Mouse (Mus musculus) cerebellum, postnatal 4 days (tissue): ENCODE results near the gene Slamf9.

Experiments
- DNase-seq, 2 experiments: peaks; one replicate each; pipeline ENCODE4 v3.0.0; 2022; ENCODE audit warnings: low spot score in 2 of 2, mixed read lengths in 1 of 2

Gene Slamf9

GRCm38 (mm10) chr1:172462534-172462933 is 12.6 kb upstream of the Slamf9 start:
- no peak for DNase-seq

GRCm38 (mm10) chr1:172463387-172464333 is 11.5 kb upstream of the Slamf9 start:
- DNase-seq, result no peak

GRCm38 (mm10) chr1:172468301-172468877 is 6.8 kb upstream of the Slamf9 start:
- no peak for DNase-seq

- no peak for DNase-seq
Measured at GRCm38 (mm10) chr1:172469373-172469772, 5.8 kb upstream of the Slamf9 start.

- no peak for DNase-seq
Measured at GRCm38 (mm10) chr1:172469810-172470448, 5.2 kb upstream of the Slamf9 start.

- no peak for DNase-seq
Measured at GRCm38 (mm10) chr1:172472909-172473308, 2.2 kb upstream of the Slamf9 start.

GRCm38 (mm10) chr1:172474196-172474595 is 962 bp upstream of the Slamf9 start:
- no peak for DNase-seq

GRCm38 (mm10) chr1:172478020-172478419 is 2.9 kb downstream of the Slamf9 start:
- no peak for DNase-seq

GRCm38 (mm10) chr1:172480376-172480775 is 5.2 kb downstream of the Slamf9 start:
- no peak for DNase-seq

GRCm38 (mm10) chr1:172481111-172481510 is 6.0 kb downstream of the Slamf9 start:
- DNase-seq, result no peak

GRCm38 (mm10) chr1:172481540-172482280 is 6.6 kb downstream of the Slamf9 start, which contains the start of gene Igsf9:
Gene Igsf9, plus strand, starts transcription at chr1:172481788.
- peak; percentile 82 to 94 for DNase-seq

GRCm38 (mm10) chr1:172482518-172483360 is 7.6 kb downstream of the Slamf9 start:
- DNase-seq, result no peak

- DNase-seq, result no peak
Measured at GRCm38 (mm10) chr1:172483361-172483660, 8.2 kb downstream of the Slamf9 start.

- no peak for DNase-seq
Measured at GRCm38 (mm10) chr1:172484236-172484635, 9.1 kb downstream of the Slamf9 start.

- no peak for DNase-seq
Measured at GRCm38 (mm10) chr1:172484671-172485070, 9.5 kb downstream of the Slamf9 start.

GRCm38 (mm10) chr1:172485821-172486220 is 10.7 kb downstream of the Slamf9 start:
- DNase-seq, result no peak

GRCm38 (mm10) chr1:172486236-172486635 is 11.1 kb downstream of the Slamf9 start:
- no peak for DNase-seq

- no peak for DNase-seq
Measured at GRCm38 (mm10) chr1:172486651-172487050, 11.5 kb downstream of the Slamf9 start.

GRCm38 (mm10) chr1:172487859-172488258 is 12.7 kb downstream of the Slamf9 start:
- no peak for DNase-seq

- no peak for DNase-seq
Measured at GRCm38 (mm10) chr1:172488831-172489230, 13.7 kb downstream of the Slamf9 start.
